Mouse (Mus musculus): Measurements from ENCODE around the gene Epb41. TPM values are rescaled to one million over a fixed set of nuclear protein-coding genes. Genes with fewer than 3 reads are reported as not detected.

Epb41 gene
- polyA plus RNA-seq, 1 experiment, result 22.7 TPM

- no peak for DNase-seq (ENCODE audit: low read depth)
Observed at GRCm38 (mm10) chr4:131921461-131922346, 153.4 kb downstream of the Epb41 start, which contains the start of gene Tmem200b. Gene Tmem200b, plus strand, starts transcription at chr4:131921771.

GRCm38 (mm10) chr4:131920595-131921351, 154.3 kb downstream of the Epb41 start:
- DNase-seq (ENCODE audit: low read depth), result no peak

- no peak for DNase-seq (ENCODE audit: low read depth)
Observed at GRCm38 (mm10) chr4:131920141-131920594, 155.0 kb downstream of the Epb41 start.

- DNase-seq (ENCODE audit: low read depth), result no peak
Observed at GRCm38 (mm10) chr4:131919506-131920140, 155.5 kb downstream of the Epb41 start.

- no peak for DNase-seq (ENCODE audit: low read depth)
Observed at GRCm38 (mm10) chr4:131918711-131919500, 156.2 kb downstream of the Epb41 start.

- DNase-seq (ENCODE audit: low read depth), result no peak
Observed at GRCm38 (mm10) chr4:131918026-131918533, 157.0 kb downstream of the Epb41 start.

GRCm38 (mm10) chr4:131917010-131917555, 158.0 kb downstream of the Epb41 start:
- DNase-seq (ENCODE audit: low read depth), result no peak

- no peak for DNase-seq (ENCODE audit: low read depth)
Observed at GRCm38 (mm10) chr4:131916425-131916824, 158.7 kb downstream of the Epb41 start.

GRCm38 (mm10) chr4:131915821-131916328, 159.2 kb downstream of the Epb41 start:
- DNase-seq (ENCODE audit: low read depth), result no peak

GRCm38 (mm10) chr4:131914891-131915469, 160.1 kb downstream of the Epb41 start:
- DNase-seq (ENCODE audit: low read depth), result no peak

GRCm38 (mm10) chr4:131914046-131914643, 161.0 kb downstream of the Epb41 start:
- no peak for DNase-seq (ENCODE audit: low read depth)

GRCm38 (mm10) chr4:131913526-131913925, 161.6 kb downstream of the Epb41 start:
- no peak for DNase-seq (ENCODE audit: low read depth)

- no peak for DNase-seq (ENCODE audit: low read depth)
Observed at GRCm38 (mm10) chr4:131911521-131911920, 163.6 kb downstream of the Epb41 start.

- DNase-seq (ENCODE audit: low read depth), result no peak
Observed at GRCm38 (mm10) chr4:131910237-131910994, 164.7 kb downstream of the Epb41 start.

- no peak for DNase-seq (ENCODE audit: low read depth)
Observed at GRCm38 (mm10) chr4:131907912-131908311, 167.2 kb downstream of the Epb41 start.

- no peak for DNase-seq (ENCODE audit: low read depth)
Observed at GRCm38 (mm10) chr4:131906423-131906822, 168.7 kb downstream of the Epb41 start.

GRCm38 (mm10) chr4:131904478-131904877, 170.6 kb downstream of the Epb41 start:
- no peak for DNase-seq (ENCODE audit: low read depth)

GRCm38 (mm10) chr4:131901090-131901489, 174.0 kb downstream of the Epb41 start:
- no peak for DNase-seq (ENCODE audit: low read depth)

GRCm38 (mm10) chr4:131899180-131899554, 176.0 kb downstream of the Epb41 start:
- no peak for DNase-seq (ENCODE audit: low read depth)
